Comparison of ENCODE assay signal across 8 mouse cellular contexts in the genomic region with DNA sequence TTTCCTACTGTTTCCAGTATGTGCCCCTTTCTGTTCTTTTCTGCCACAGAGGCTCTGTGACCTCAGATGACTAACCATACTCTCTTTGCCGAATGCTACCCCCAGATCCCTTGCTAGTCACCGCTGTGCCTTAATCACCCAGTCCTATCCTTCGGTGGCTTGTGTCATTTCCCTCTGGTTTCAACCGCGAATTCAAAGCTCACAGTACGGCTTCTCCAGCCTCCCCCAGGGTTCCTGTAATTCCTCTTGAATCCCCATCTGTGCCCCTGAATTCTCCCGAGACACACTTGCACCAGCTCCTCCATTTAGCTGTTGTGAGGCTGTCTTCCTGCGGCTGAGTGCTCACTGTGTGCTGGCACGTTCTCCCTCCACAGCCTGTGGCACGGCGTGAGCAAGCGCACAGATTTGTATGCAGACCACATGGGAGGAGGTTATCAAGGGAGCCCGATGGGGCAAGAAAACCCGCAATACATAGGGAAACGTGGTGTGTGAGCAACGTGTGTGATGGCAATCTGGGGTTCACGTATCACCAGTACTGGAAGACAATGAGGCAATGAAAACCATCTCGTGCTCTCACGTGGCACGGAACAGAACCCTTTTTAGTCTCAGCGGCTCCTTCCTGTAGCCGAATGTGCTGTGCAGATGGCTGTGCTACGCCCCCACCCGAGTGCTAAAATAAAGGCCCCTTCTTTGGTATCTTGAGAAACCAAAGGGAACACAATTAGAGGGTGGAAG.
DNase-seq lines count a peak whose midpoint lies in the region; ATAC-seq and TF ChIP-seq lines count a peak whose summit lies in the region.

No protein-coding gene starts in this region.

- H3K27ac ChIP-seq in bone marrow, adult 2 months (ENCODE audit: control insufficient read depth, insufficient read depth, low read depth, low read length, poor library complexity): no peak overlapping the region
- H3K27ac ChIP-seq in embryonic fibroblast, embryonic 13.5 days (ENCODE audit: insufficient read depth, low read length): no peak overlapping the region; the same call in 1 of the 2 replicates
- peak overlapping the region; percentile 93 for H3K27ac ChIP-seq in hindbrain, embryonic 13.5 days
- H3K27ac ChIP-seq in limb, embryonic 12.5 days: peak overlapping the region; percentile 19; the same call in 1 of the 2 replicates
- H3K27ac ChIP-seq in neural tube, embryonic 12.5 days: peak overlapping the region; percentile 32

- H3K4me1 ChIP-seq in bone marrow, adult 2 months (ENCODE audit: control insufficient read depth, insufficient read depth, low read length): no peaks in the 10 kb centered on the region
- no peaks in the 10 kb centered on the region for H3K4me1 ChIP-seq in embryonic fibroblast, embryonic 13.5 days (ENCODE audit: control insufficient read depth, insufficient read depth, low read length)
- H3K4me1 ChIP-seq in hindbrain, embryonic 13.5 days (replicated peaks): peaks cover 22% of the 10 kb centered on the region
- peaks cover 5% of the 10 kb centered on the region; the same call in 1 of the 2 replicates for H3K4me1 ChIP-seq in limb, embryonic 12.5 days (replicated peaks)
- H3K4me1 ChIP-seq in neural tube, embryonic 12.5 days: peaks cover 17% of the 10 kb centered on the region

- no peaks in the 10 kb centered on the region for H3K36me3 ChIP-seq in hindbrain, embryonic 13.5 days
- H3K36me3 ChIP-seq in limb, embryonic 12.5 days: no peaks in the 10 kb centered on the region
- H3K36me3 ChIP-seq in neural tube, embryonic 12.5 days: no peaks in the 10 kb centered on the region

- ATAC-seq in hindbrain, embryonic 13.5 days (ENCODE audit: low FRiP score): peak; percentile 87
- no peak for ATAC-seq in limb, embryonic 12.5 days (ENCODE audit: insufficient number of reproducible peaks, insufficient read depth, low FRiP score, low TSS enrichment, low read depth)
- peak; percentile 84 for ATAC-seq in neural tube, embryonic 12.5 days (ENCODE audit: low FRiP score, low read depth)
- no peak for ATAC-seq in activated CD4-positive, CD25-positive, alpha-beta regulatory T cell, adult 4 months

- TF ChIP-seq CTCF in bone marrow, adult 2 months (IDR thresholded peaks at IDR 0.05; ENCODE audit: control insufficient read depth, insufficient read depth, low read length): no peak
- TF ChIP-seq CTCF in embryonic fibroblast, embryonic 13.5 days (IDR thresholded peaks at IDR 0.05; ENCODE audit: borderline replicate concordance, insufficient read depth, low read length): no peak

- peak; percentile 61 for DNase-seq in CD4-positive helper T cell, adult 2 months (ENCODE audit: low read depth, low spot score)
- DNase-seq in adrenal gland, adult 8-10 months: no peak

- peak overlapping the region; percentile 70 for H3K9ac ChIP-seq in hindbrain, embryonic 13.5 days
- H3K9ac ChIP-seq in limb, embryonic 12.5 days (replicated peaks): peak overlapping the region; percentile 38
- H3K9ac ChIP-seq in neural tube, embryonic 12.5 days: peak overlapping the region; percentile 47

- peak overlapping the region; percentile 4 for H3K4me3 ChIP-seq in bone marrow, adult 2 months (replicated peaks; ENCODE audit: control insufficient read depth, low read depth, low read length)
- peak overlapping the region; percentile 1; the same call in 1 of the 2 replicates for H3K4me3 ChIP-seq in embryonic fibroblast, embryonic 13.5 days (ENCODE audit: insufficient read depth, low read length)
- peak overlapping the region; percentile 32 for H3K4me3 ChIP-seq in hindbrain, embryonic 13.5 days
- peak overlapping the region; percentile 14 for H3K4me3 ChIP-seq in limb, embryonic 12.5 days (replicated peaks)
- H3K4me3 ChIP-seq in neural tube, embryonic 12.5 days: peak overlapping the region; percentile 12; the same call in 1 of the 2 replicates

- WGBS in bone marrow, adult 2 months: 4% methylated on average over 24 of the region's 24 CpGs
- WGBS in hindbrain, embryonic 13.5 days: 1% methylated on average over 24 of the region's 24 CpGs
- 9% methylated on average over 24 of the region's 24 CpGs for WGBS in limb, embryonic 12.5 days
- 2% methylated on average over 24 of the region's 24 CpGs for WGBS in neural tube, embryonic 12.5 days

- peaks cover 25% of the 10 kb centered on the region for H3K27me3 ChIP-seq in hindbrain, embryonic 13.5 days
- H3K27me3 ChIP-seq in limb, embryonic 12.5 days: 0 out of 2 replicates have a peak, but pooled peaks cover 4% of the 10 kb centered on the region
- H3K27me3 ChIP-seq in neural tube, embryonic 12.5 days (replicated peaks): peaks cover 15% of the 10 kb centered on the region; the same call in 1 of the 2 replicates

- no peak for TF ChIP-seq POLR2A in bone marrow, adult 2 months (IDR thresholded peaks at IDR 0.05; ENCODE audit: borderline replicate concordance, control insufficient read depth, low read depth, low read length)
- TF ChIP-seq POLR2A in embryonic fibroblast, embryonic 13.5 days (IDR thresholded peaks at IDR 0.05; ENCODE audit: low read depth, low read length): no peak

- H3K9me3 ChIP-seq in hindbrain, embryonic 13.5 days: no peaks in the 10 kb centered on the region
- H3K9me3 ChIP-seq in limb, embryonic 12.5 days: no peaks in the 10 kb centered on the region
- no peaks in the 10 kb centered on the region for H3K9me3 ChIP-seq in neural tube, embryonic 12.5 days

- H3K4me2 ChIP-seq in hindbrain, embryonic 13.5 days: peak overlapping the region; percentile 56
- peak overlapping the region; percentile 57 for H3K4me2 ChIP-seq in limb, embryonic 12.5 days
- peak overlapping the region; percentile 60 for H3K4me2 ChIP-seq in neural tube, embryonic 12.5 days (replicated peaks)

Comparison
In these comparisons a context has a peak if more than half of its experiments do, and no peak if none do; other contexts are left out.
1. H3K27ac ChIP-seq: peak in hindbrain, embryonic 13.5 days (single experiment), limb, embryonic 12.5 days (single experiment) and neural tube, embryonic 12.5 days (single experiment); none in bone marrow, adult 2 months (single experiment) and embryonic fibroblast, embryonic 13.5 days (single experiment).
2. ATAC-seq: peak in hindbrain, embryonic 13.5 days (single experiment) and neural tube, embryonic 12.5 days (single experiment); none in limb, embryonic 12.5 days (single experiment) and activated CD4-positive, CD25-positive, alpha-beta regulatory T cell, adult 4 months (single experiment).
3. Peak in every context shown above with its lines, with median percentiles within 50 percentile points of each other: H3K4me3 ChIP-seq, H3K4me2 ChIP-seq and H3K9ac ChIP-seq.